Mouse (Mus musculus) right cerebral cortex, postnatal 36 days (tissue): ENCODE measurements around the gene Tnnc1.

Source experiments
- DNase-seq, 2 experiments: peaks; one replicate each; pipeline ENCODE4 v3.0.0; 2022; ENCODE audit warnings: low spot score in 2 of 2, mixed read lengths in 1 of 2

The Tnnc1 gene

GRCm38 (mm10) chr14:31208084-31208483 lies at the start of gene Tnnc1:
Gene Tnnc1 (plus strand): TSS chr14:31208312.
- DNase-seq, result no peak

GRCm38 (mm10) chr14:31160196-31161150 lies 47.6 kb upstream of the Tnnc1 start:
- no peak for DNase-seq

- DNase-seq, result no peak
These were observed 46.9 kb upstream of the Tnnc1 start for GRCm38 (mm10) chr14:31161191-31161590.

- DNase-seq, result no peak
These were observed 46.5 kb upstream of the Tnnc1 start for GRCm38 (mm10) chr14:31161638-31162037.

- DNase-seq, result no peak
These were observed 44.0 kb upstream of the Tnnc1 start for GRCm38 (mm10) chr14:31164067-31164466.

- no peak for DNase-seq
These were observed 43.1 kb upstream of the Tnnc1 start for GRCm38 (mm10) chr14:31165010-31165409.

GRCm38 (mm10) chr14:31165458-31165857 lies 42.7 kb upstream of the Tnnc1 start:
- no peak for DNase-seq

- DNase-seq, result no peak
These were observed 42.0 kb upstream of the Tnnc1 start for GRCm38 (mm10) chr14:31165991-31166630.

GRCm38 (mm10) chr14:31166827-31167226 lies 41.3 kb upstream of the Tnnc1 start:
- no peak for DNase-seq

GRCm38 (mm10) chr14:31168425-31168824 lies 39.7 kb upstream of the Tnnc1 start, which contains the start of gene Stab1:
Gene Stab1 (minus strand): TSS chr14:31168641.
- no peak for DNase-seq

- DNase-seq, result no peak
These were observed 38.6 kb upstream of the Tnnc1 start for GRCm38 (mm10) chr14:31169508-31169907.

GRCm38 (mm10) chr14:31170963-31171362 lies 37.1 kb upstream of the Tnnc1 start:
- DNase-seq, result no peak

- no peak for DNase-seq
These were observed 36.7 kb upstream of the Tnnc1 start for GRCm38 (mm10) chr14:31171386-31171785.

- no peak for DNase-seq
These were observed 36.3 kb upstream of the Tnnc1 start for GRCm38 (mm10) chr14:31171821-31172220.

- no peak for DNase-seq
These were observed 35.2 kb upstream of the Tnnc1 start for GRCm38 (mm10) chr14:31172781-31173455.

- no peak for DNase-seq
These were observed 34.6 kb upstream of the Tnnc1 start for GRCm38 (mm10) chr14:31173537-31173936.

GRCm38 (mm10) chr14:31177287-31177686 lies 30.8 kb upstream of the Tnnc1 start:
- no peak for DNase-seq

GRCm38 (mm10) chr14:31177715-31178114 lies 30.4 kb upstream of the Tnnc1 start:
- no peak for DNase-seq

- DNase-seq, result no peak
These were observed 28.3 kb upstream of the Tnnc1 start for GRCm38 (mm10) chr14:31179677-31180365.

GRCm38 (mm10) chr14:31181512-31181911 lies 26.6 kb upstream of the Tnnc1 start:
- DNase-seq, result no peak

GRCm38 (mm10) chr14:31182786-31183290 lies 25.3 kb upstream of the Tnnc1 start:
- no peak for DNase-seq
